Mouse (Mus musculus) lung, adult 2 months (tissue): ENCODE measurements around the gene Pfkfb2.

ENCODE experiments used
- CTCF ChIP-seq: fragments of 200-500 bp; IDR thresholded peaks from 2 replicates; pipeline ENCODE4 v1.5.1; 2011; ENCODE audit warnings: mild to moderate bottlenecking, low read length, control low read depth; ENCODE audit not compliant: insufficient read depth
- POLR2A ChIP-seq: fragments of 200-500 bp; IDR thresholded peaks from 2 replicates; pipeline ENCODE4 v1.6.1; 2011; ENCODE audit warnings: low read depth, mild to moderate bottlenecking, control low read depth, low read length, borderline replicate concordance; ENCODE audit errors: extremely low read depth

- no peak for TF ChIP-seq CTCF
- no peak for TF ChIP-seq POLR2A
Measured at GRCm38 (mm10) chr1:130681075-130681474, 48.0 kb downstream of the Pfkfb2 start.
